Mouse (Mus musculus): ENCODE measurements around the gene Slc35f3.

- TF ChIP-seq POLR2A (IDR thresholded peaks at IDR 0.05; ENCODE audit: control insufficient read depth, extremely low read depth, insufficient read depth, low read length, poor library complexity), result no peak
- no peak for TF ChIP-seq CTCF (IDR thresholded peaks at IDR 0.05; ENCODE audit: borderline replicate concordance, control insufficient read depth, extremely low read depth, insufficient read depth, low read length, poor library complexity)
Observed at GRCm38 (mm10) chr8:126326731-126327130, 28.4 kb downstream of the Slc35f3 start.
